Mouse (Mus musculus) frontal cortex, postnatal 36 days (tissue): ENCODE data around the gene Tmem25.

Experiments used
- DNase-seq, 2 experiments: peaks; one replicate each; pipeline ENCODE4 v3.0.0; 2022; ENCODE audit warnings: low spot score in 2 of 2

The Tmem25 gene

GRCm38 (mm10) chr9:44799102-44799957, at the start of gene Tmem25:
Gene Tmem25 (minus strand): TSS chr9:44799307.
- peak; percentile 85 to 92 for DNase-seq

GRCm38 (mm10) chr9:44847446-44847845, 48.3 kb upstream of the Tmem25 start:
- no peak for DNase-seq

- no peak for DNase-seq
Measured at GRCm38 (mm10) chr9:44841241-44841640, 42.1 kb upstream of the Tmem25 start.

GRCm38 (mm10) chr9:44836439-44836838, 37.3 kb upstream of the Tmem25 start:
- peak; percentile 72 to 75 for DNase-seq

- no peak for DNase-seq
Measured at GRCm38 (mm10) chr9:44832356-44832755, 33.2 kb upstream of the Tmem25 start.

GRCm38 (mm10) chr9:44830506-44830905, 31.4 kb upstream of the Tmem25 start:
- DNase-seq, result no peak

- DNase-seq, result peak in 1 of 2 experiments; percentile 29
Measured at GRCm38 (mm10) chr9:44828944-44829343, 29.8 kb upstream of the Tmem25 start.

- no peak for DNase-seq
Measured at GRCm38 (mm10) chr9:44826660-44827059, 27.6 kb upstream of the Tmem25 start.

- DNase-seq, result no peak
Measured at GRCm38 (mm10) chr9:44819920-44820827, 21.1 kb upstream of the Tmem25 start.

- DNase-seq, result peak in 1 of 2 experiments; percentile 44
Measured at GRCm38 (mm10) chr9:44817522-44817921, 18.4 kb upstream of the Tmem25 start.

GRCm38 (mm10) chr9:44814179-44814578, 15.1 kb upstream of the Tmem25 start:
- no peak for DNase-seq

GRCm38 (mm10) chr9:44810316-44810715, 11.2 kb upstream of the Tmem25 start:
- DNase-seq, result no peak

- DNase-seq, result no peak
Measured at GRCm38 (mm10) chr9:44807778-44808177, 8.7 kb upstream of the Tmem25 start.

- DNase-seq, result no peak
Measured at GRCm38 (mm10) chr9:44807141-44807540, 8.0 kb upstream of the Tmem25 start.

- DNase-seq, result no peak
Measured at GRCm38 (mm10) chr9:44805536-44805935, 6.4 kb upstream of the Tmem25 start.

GRCm38 (mm10) chr9:44804678-44805077, 5.6 kb upstream of the Tmem25 start:
- no peak for DNase-seq

GRCm38 (mm10) chr9:44802808-44803450, 3.8 kb upstream of the Tmem25 start, which contains the start of gene Ttc36:
Gene Ttc36 (minus strand): TSS chr9:44803072.
- no peak for DNase-seq

- DNase-seq, result no peak
Measured at GRCm38 (mm10) chr9:44801669-44802068, 2.6 kb upstream of the Tmem25 start.

- DNase-seq, result no peak
Measured at GRCm38 (mm10) chr9:44799958-44800324, 834 bp upstream of the Tmem25 start.

- no peak for DNase-seq
Measured at GRCm38 (mm10) chr9:44798298-44798697, 809 bp downstream of the Tmem25 start.

- DNase-seq, result no peak
Measured at GRCm38 (mm10) chr9:44792842-44793241, 6.3 kb downstream of the Tmem25 start.
